Mouse (Mus musculus): ENCODE data around the gene Mbd5. TPM values are rescaled to one million over a fixed set of nuclear protein-coding genes. Genes with fewer than 3 reads are reported as not detected.
A peak's percentile ranks its signal among the peaks of the same experiment; 100 is the strongest.

Gene Mbd5
- total RNA-seq (2021), result 100 to 1,000 TPM; 125 to 148 TPM

DNA sequence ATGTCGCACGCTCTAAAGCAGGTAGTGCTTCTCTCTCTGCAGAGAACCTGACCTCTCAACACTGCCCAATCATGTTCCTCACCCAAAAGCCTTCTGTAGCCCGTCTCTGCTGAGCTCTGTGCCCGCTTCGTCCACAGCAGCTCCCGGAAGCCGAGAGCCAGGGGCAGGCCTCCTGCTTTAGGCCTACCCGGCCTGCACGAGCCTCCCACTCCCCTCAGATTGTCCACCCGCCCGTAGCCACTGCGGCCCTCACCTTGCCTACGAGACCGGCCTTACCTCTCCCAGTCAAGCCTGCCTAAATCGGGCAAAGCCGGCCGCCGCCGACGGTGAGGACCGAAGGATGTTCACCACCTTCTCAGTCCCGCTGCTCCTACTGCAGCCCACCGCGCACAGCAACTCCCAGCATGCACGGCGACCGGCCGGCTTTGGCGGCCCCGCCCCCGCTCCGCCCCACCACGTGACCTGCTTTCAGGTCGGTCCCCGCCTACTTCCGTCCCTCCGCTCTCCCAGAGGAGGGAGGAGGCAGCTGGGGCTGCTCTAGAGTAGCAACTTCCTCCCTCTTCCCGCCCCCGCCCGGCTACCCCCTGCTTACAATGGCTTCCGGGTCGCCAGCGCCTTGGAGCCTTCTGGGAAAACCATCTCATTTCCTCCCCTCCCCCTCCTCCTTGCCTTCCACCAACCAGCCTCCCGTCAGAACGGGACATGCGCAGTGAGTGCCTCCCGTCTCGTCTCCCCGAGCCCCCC is at the start of gene Mbd5:
Gene Mbd5, plus strand, starts transcription at position 668 of the 744 bp plus-strand sequence.
- DNase-seq, result peak; percentile 97 to 98

DNA sequence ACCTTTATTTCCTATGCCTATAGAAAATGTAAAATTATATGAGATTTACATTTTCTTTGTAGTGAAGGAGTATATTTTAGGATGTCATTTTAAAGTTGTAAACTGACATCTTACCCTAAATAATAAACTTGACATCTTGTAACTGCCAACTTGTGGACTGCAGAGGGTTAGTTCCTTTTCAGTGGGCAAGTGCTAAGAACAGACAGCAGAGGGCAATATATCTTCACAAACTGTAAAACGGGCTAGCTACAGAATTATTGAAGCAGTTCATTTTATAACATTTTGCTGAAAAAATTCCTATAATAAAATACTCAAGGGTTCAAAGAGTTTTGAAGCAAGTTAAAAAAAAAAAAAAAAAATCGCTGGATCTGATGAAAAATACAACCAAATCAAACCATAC is 40.4 kb upstream of the Mbd5 start:
- no peak for DNase-seq

DNA sequence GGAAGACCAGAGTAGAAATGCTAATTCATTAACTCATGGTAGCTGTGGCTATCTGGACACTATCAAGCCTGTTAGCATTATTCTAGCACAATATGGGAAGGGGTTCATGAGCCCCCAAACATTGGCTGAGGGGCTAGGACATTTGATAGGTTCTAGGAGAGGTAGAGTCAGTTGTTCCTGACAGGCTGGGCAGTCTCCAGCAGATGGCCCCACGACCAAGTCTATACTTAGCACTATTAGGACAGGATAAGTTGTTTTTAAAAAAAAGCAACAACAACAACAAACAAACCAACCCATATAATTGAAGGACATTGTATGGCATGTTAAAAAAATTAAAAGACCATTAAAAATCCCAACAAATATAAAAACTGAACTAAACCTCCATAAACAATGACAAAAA is 35.1 kb upstream of the Mbd5 start:
- no peak for DNase-seq

DNA sequence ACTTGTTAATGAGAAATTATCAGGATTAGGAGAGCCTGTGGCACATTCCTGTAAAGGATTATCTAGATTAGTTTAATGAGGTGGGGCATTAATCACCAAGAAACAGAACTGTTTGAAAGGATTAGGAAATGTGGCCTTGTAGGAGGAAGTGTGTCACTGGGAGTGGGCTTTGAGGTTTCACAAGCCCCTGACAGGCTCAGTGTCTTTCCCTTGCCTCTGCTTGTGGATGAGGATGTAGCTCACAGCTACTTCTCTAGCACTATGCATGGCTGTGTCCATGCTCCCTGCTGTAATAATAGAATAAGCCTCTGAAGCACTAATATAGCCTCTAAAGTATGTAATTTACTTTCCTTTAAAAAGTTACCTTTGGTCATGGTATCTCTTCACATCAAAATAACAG is 33.5 kb upstream of the Mbd5 start:
- no peak for DNase-seq

DNA sequence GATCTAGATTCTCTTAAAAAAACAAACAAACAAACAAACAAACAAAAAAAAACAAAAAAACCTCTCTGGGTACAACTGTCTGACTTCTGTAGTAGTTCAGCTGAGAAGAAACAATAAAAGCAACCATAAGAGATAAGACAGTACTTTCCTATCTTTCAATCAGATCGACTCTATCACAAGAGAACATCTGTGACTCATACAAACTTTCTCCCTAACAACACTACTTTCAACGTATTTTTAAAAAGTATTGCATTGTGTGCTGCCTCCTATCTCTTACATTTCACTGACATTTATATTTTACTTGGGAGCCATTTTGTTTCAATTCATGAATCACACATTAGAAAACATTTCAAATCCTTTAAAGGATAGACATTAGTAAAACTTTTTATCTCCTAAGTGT is 14.2 kb upstream of the Mbd5 start:
- no peak for DNase-seq

DNA sequence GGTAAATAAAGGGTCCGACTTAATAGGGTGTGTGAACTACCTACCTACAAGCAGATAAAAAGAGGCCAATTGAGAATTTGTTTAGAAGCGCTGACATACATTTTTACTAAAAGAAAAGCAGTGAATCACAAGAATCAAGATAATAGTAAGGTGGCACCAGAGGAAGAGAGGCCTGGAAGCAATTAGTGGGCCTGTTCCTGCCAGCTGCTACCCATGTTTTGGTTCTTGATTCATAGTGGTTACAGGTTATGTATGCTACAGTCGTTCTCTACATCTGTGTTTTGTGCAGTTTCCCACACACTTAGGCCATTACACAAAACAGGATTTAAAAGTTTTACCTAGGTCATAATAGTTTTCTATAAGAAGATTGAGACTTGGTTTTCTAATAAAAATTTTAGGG is 1.5 kb upstream of the Mbd5 start:
- no peak for DNase-seq

DNA sequence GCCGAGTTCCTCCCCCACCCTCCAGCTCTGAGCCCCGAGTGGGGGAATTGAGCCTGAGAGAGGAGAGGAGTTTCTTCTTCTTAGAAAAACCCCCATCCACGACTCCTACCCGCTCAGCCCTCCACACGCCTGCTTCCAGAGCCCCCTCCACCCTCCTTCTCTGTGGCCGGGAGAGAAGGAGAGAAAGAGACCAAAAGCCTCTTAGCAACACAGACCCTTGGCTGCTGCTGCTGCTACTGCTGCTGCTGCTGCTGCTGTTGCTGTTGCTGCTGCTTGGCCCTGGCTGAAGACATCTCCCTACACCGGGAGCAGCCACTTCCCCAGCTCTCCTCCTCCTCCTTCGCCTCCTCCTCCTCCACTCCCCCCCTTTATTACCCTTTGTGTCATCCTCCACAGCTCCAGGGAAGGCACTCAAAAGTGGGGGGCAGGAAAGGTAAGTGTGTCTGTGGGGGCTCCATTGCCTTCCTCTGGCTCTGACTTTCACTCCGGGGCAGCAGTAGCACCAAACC is 489 bp downstream of the Mbd5 start:
- peak; percentile 53 to 57 for DNase-seq

DNA sequence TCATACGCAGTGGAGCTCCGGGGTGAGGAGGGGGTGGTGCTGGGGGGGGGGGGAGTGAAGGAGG is 776 bp downstream of the Mbd5 start, which contains the start of gene Orc4:
Gene Orc4, minus strand, starts transcription at position 26 of the 64 bp plus-strand sequence.
- no peak for DNase-seq

DNA sequence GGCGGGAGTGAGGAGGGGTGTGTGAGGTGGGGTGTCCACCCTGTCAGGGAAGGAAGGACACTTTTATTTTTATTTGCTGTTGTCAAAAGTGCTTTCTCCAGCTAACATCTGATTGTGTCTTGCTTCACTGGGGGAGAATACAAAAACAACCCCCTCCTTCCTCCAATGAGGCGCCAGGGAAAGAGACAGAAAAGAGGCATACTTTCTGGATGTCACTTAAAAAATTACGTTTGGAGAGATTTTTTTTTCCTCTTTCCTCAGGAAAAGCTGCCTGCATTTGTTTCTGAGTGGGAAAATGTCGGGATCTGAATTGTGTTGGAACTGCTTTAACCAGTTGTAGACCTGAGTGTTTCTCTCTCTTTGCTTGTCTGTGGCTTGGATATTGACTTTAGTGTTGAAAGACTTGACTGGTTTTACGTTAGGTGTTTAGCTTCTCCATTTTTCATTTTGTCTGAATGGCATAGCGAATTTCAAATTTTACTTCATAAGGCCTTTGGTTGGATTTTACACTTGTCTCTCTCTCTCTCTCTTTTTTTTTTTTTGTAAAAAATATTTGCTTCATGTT is 1.1 kb downstream of the Mbd5 start:
- no peak for DNase-seq

DNA sequence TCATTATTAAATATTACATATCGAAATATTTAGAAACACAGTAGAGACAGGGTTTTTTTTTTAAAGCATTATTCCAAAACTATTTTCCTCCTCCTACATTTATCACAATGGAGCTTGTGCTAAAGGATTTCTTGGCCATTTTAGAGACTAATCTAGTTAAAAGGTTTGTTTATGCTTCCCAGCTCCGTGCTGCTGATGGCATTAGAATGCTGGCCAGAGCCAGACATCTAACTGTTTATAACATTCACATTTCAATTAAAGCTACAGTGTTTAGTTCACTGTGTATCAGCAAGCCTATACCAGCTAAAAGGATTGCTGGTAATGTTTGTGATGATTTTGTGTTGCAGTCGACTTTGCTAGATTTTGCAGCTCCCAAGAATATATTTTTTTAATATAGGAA is 7.3 kb downstream of the Mbd5 start:
- DNase-seq, result no peak

DNA sequence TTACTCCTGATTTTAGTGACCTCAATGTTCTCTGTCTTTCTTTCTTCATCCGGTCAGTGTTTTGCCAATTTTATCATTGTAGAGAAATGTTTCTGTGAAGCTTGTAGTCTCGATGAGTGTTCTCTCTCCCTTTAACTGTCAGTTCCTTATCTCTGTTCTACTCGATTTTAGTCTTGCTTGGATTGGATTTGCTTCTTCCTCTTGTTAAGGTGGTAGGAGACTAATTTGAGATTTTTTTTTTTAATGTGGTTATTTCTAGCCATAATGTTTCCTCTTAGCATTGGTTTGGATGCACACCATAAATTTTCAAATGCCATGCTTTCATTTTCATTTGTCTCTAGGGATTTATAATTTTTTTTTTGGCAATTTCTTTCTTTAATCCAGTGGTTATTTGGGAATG is 29.6 kb downstream of the Mbd5 start:
- DNase-seq, result no peak

DNA sequence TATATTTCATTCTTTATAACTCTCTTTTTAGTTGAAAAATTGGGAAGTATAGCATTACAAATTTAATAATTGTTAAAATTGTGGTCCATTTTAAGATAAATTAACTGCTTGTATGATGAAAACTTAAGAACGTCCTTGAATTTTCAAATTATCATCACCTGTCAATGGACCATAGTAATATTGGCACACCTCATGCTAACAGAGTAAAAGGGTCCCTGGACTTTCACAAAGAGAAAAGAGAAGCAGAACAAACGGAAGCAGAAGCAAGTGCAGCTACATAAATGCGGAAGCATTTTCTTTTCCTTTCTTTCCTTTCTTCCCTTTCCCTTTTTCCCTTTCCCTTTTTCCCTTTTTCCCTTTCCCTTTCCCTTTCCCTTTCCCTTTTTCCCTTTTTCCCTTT is 41.0 kb downstream of the Mbd5 start:
- no peak for DNase-seq

DNA sequence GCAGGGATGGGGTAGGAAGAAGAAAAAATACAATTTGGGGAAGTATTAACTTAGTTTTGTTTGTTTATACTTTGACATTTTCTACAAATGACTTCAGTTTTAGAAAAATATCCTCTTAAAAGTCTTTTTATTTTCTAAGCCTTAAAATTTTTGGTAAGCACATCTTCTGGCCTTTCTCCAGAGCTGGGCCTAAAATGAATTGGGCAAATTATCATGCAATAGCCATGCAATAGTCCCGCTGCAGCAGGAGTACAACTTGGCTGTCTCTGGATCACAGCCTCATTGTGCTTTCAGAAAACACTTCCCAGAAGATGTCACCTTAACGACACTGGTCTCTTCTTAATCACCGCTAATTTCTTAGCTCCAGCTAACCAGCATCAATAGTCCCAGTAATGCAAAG is 91.2 kb downstream of the Mbd5 start:
- DNase-seq, result no peak

DNA sequence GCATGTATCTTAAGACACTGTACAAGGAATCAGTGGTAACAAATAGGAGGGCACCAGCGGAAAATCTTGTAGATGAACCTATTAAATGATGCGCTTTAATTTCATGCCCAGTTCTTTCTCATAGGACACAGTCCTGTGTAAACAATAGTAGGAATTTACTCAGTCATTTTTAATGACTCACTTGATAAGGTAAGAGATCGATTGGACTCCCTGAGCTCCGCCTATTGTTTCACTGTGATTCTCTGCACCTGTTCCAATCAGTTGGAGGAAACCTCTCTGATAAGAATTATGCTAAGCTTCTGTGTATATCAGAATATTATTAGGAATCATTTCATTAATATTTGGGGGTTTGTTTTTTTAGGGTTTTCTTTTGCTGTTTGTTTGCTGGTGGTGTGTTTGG is 100.7 kb downstream of the Mbd5 start:
- no peak for DNase-seq

DNA sequence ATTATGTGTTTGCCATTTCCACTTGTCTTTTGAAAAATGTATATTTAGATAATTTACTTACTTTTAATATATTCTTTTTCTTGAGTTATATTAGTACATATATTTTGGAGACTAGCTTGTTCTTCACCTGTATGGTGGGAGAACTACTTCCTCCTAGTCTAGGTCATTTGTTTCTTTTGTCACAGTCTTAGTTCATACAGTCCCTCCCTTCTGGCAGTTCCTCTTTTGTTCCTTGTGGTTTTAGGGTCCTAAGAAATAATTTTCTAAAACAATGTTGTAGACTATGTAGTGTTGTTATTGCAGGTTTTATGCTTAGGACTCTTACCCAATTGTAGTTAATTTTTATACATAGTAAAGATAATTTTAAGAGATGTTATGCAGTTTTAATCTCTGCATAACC is 118.6 kb downstream of the Mbd5 start:
- DNase-seq, result no peak

DNA sequence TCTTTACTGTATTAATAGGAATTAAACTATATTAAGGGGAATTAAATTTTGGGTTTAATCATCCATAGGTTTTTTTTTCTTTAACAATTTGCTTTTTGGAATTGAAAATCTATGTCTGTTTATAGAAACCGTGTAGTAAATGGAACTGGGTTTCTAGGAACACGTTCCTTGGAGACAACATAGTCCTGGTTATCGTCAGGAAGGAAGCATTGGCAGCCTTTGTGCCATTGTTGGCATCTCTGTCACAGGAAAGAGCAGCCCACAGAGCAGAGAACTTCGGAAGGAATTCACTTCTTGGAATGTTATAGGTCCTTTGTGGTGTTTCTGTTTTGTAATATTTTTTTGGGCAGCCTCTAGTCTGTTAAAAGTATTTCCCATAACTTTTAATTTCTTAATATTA is 135.7 kb downstream of the Mbd5 start:
- DNase-seq, result no peak

DNA sequence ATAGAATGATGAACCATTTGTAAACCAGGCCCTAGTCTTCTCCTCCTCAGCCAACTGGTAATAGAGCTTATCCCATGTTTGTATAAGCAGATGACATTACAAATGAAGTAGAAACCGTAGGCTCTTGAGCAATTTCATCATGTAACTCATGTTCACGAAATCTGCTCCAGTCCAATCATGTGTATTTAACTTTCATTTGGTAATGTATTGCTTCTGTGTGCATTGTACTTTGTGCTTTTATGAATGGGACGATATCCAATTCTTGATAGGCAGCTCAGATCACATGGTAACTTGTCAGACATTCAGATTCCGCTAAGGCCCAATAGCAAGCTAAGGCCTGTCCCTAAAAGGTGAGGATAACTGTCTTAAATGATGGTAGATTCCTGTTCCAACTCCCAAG is 141.5 kb downstream of the Mbd5 start:
- no peak for DNase-seq

DNA sequence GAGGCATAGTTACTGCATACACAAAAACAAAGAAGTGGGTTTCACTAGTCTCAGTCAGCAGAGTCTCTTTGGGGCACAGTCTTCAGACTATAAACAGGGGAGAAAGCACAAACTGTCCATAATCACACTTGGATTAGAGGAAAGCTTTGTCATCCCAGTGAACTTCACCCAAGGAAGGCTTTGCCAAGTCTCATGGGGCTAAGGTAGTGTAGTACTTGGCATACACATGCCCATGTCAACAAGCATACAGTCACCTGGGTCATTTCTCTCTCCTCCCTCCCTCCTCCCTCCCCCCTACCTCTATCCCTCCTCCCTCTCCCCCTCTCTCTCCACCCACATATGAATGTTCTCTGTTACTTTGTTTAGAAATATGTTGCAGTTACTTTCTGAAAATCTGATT is 147.5 kb downstream of the Mbd5 start:
- DNase-seq, result no peak

DNA sequence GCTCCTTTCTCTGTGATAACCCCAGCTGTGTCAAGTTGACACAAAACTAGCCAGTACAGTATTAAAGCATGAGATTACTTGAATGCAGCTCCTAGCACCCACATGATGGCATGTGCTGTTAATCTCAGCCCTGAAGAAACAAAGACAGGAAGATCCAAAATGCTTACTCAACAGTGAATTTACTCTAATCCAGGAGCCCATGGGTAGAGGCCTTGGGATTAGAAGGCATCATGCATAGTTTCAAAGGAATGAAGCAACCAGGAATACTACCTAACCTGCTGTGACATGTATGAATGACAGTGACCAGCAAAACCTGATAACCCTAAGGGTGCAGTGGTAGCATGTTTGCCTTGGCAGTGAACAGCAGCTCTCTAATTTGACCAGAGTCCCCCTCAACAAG is 159.6 kb downstream of the Mbd5 start:
- no peak for DNase-seq

DNA sequence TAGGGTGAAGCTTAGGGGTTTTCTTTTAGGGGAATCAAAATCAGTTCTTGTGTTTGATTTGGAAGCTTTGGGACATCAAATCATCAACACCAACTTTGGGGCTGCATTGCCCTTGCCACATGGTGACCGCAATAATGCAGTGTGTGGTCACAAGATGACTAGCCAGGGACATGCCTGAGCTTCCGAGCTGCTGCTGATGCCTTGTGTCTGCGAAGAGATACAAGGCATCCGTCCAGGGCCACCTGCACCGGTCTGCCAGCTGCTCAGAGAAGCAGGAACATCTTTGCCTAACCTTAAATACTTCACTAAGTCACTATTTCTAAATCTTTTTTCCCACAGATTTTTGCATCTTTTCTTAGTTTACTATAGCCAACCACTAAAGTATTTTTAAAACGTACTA is 170.6 kb downstream of the Mbd5 start:
- no peak for DNase-seq

DNA sequence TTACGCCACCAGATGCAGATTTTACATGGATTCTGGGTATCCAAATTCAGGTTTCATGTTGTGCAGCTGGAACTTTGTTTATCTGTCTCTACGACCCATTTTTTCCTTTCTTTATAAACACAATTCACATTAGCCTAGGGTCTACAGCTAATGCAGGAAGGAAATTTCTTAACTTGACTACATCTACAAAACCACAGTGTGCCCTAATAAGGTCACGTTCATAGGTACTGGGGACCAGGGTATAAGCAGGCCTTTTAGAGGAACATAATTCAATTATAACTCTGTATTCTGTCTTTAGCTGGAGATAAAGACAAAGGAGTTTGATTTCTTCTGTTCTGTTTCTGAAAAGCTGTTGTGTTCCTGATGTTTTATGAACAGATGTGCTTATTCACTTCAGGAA is 172.3 kb downstream of the Mbd5 start:
- DNase-seq, result no peak

DNA sequence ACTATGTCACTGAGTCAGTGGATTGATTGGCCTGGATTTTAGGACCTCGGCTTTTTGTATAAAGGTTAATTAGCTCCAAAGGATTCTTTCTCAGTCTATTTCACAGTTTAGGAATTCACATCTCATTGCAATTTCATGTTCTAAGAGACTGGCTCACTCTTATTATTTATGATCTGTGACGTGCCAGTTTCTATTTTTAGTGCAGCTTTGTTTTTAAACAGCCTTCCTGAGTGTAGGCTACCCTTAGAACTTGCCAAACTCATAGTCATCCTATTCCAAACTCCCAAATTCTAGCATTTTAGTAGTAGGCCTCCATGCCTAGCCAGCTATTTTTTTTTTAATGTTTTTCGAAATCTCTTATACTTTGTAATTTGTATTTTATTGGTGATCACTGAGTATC is 192.9 kb downstream of the Mbd5 start:
- DNase-seq, result no peak

DNA sequence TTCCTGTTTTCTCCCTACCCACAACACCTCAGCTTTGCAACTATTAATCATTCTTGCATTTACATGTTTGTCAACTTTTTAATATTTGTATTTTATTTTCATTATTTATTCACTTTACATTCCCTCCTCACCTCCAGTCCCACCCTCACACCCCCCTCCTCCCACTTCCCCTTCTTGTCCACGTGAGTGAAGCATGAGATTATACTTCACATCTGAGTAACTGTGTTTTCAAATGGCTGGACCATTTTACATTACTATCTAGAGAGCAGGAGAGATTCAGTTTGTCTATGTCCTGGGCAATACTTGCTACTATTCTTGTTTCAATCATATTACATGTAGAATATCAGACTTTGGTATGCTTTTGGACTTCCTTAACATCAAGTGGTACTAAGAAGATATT is 204.3 kb downstream of the Mbd5 start:
- DNase-seq, result no peak

DNA sequence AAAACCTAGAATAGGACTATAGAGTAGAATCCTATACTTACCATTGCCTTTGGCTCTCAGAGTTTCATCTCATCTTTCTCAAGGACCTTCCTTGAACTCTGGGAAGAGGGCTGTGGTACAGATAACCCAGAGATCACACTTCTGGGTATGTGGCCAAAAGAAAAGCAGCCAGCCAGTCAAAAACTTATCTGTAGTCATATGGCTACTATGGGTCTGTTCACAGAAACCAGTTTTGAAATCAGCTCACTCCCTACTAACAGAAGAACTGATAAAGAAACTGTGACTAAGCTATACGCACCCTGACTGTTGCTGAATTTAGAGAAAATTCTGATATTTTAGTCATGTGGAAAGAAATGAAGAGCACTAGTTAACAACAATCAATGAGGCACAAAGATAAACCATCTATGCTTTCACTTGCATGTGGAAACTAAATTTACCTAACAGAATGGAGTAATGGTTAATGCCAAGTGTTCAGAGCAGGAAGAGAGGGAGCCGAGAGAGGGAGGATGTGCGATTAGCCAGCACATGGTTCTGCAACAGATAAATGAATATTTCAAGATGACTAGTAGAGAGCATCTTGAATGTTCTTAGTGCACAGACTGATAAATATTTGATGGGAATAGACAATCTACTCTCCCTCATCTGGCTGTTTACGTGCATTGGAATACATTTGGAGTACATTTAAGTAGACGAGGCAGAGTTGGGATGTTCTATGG is 211.1 kb downstream of the Mbd5 start:
- DNase-seq, result no peak

DNA sequence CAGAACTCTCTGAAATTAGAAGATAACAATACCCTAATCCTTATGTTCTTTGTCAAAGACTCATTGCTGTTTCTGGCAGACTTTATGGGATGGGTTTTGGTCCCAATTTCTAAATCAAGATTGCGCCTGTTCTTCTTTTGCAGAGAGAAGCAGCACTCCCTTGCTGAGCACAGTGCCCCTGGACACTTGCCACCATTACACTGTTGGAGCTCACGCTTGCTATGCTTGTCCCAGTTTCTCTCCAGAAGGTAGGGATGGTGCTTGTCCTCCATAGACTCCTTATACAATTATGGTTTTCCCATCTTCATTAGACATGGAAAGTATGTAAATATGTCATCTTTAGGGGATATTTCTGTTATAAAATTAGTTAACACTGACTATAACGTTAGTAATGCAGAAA is 220.5 kb downstream of the Mbd5 start:
- DNase-seq, result no peak
